Mouse (Mus musculus) v-Abl transformed pro-B cells (cell line): ENCODE measurements around the gene Ptch2.

Experiments
- in situ Hi-C, 2 experiments: fragments of 400-800 bp; cut with MboI; formaldehyde crosslinking; loops; one replicate each; pipeline ENCODE4 v1.15.1; 2025; ENCODE audit not compliant: unreplicated experiment in 2 of 2

Gene Ptch2

GRCm38 (mm10) chr4:117146176-117146575, 50.3 kb downstream of the Ptch2 start:
- in situ Hi-C loops: loop anchor here (5.0 to 25.0 kb wide), 4 partner anchors 44 to 1009 kb away; partner anchors contain the start of genes Ccdc163 (in 1 of the 2), Mmachc (in 1 of the 2) and Tesk2 (in 1 of the 2)

DNA sequence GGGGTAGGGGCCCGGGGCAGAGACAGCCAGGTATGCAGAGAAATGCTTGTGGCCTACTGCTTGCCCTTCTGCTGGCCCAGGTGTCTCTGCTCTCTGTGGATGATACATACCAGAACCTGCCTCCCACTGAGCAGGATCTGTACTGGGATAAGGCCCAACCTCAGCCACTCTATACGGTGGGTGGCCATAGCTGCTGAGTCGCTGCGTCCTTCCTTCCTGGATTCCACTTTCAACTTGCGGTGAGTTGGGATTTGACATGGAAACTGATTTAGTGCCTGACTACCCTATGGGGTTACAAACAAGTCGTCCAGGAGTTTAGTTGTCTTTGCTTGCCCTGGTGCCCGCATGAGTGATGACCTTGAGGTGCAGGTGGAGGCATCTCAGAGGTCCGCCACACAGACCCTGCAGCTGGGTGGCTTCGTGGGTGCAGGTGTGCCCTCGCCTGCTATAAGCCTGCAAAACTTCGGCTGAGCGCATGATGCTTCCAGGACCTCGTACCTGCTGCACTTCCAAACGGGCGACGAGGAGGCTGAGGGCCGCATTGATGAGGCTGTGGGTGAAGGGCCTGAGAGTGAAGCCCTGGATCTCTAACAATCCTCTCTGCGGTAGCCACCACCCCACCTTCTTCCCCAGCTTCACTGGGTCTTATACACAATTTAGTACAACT, 52.3 kb downstream of the Ptch2 start:
- in situ Hi-C loops: loop anchor here (5.0 to 25.0 kb wide), 4 partner anchors 46 to 1011 kb away; partner anchors contain the start of genes Ccdc163 (in 1 of the 2), Mmachc (in 1 of the 2) and Tesk2 (in 1 of the 2)

DNA sequence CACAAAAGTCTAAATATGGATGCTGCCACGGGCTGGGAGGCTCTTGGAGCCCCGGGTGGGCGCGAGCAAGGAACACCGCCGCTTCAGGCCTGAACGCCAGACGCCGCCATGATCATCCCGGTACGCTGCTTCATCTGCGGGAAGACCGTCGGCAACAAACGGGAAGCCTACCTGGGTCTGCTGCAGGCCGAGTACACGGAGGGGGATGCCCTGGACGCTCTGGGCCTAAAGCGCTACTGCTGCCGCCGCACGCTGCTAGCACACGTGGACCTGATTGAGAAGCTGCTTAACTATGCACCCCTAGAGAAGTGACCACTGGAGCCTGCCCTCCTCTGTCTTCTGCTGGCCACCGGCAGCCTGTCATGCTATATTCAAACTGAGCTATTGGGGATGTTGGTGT, 52.9 kb downstream of the Ptch2 start:
- in situ Hi-C loops: loop anchor here (5.0 to 25.0 kb wide), 4 partner anchors 47 to 1012 kb away; partner anchors contain the start of genes Ccdc163 (in 1 of the 2), Mmachc (in 1 of the 2) and Tesk2 (in 1 of the 2)

DNA sequence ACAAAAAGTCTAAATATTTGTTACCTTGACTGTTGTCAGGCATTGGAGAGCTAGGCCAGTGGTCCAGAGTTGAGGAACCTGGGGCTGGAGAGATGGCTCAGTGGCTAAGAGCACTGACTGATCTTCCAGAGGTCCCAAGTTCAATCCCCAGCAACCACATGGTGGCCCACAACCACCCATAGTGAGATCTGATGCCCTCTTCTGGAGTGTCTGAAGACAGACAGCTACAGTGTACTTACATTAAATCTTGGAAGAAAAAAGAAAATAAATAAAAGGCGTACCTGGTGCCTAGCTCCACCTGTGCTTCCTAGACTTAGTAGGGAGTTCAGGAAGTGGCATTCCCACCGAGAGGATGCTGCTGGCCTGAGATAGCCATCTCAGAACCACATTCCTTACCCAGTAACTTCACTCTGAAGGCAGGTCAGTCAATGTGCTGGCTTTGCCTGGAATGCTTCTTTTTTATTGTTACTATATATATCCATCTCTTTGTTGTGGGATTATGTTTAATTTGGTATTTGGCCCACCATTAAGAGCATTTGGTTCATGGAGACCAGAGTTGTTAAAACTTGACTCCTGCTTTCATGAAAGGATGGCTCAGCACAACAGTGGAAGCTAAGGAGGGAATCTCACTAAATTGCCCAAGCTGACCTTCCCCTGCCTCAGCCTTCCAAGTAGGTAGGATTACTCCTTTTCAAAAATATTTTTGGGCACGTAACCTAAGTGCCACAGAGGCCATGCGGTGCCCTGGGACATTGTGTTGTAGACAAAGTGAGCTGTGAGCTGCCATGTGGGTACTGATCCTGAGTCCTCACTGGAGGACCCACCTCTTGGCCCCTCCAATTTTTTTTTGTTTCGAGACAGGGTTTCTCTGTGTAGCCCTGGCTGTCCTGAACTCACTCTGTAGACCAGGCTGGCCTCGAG, 53.7 kb downstream of the Ptch2 start:
- in situ Hi-C loops: loop anchor here (5.0 to 25.0 kb wide), 5 partner anchors 38 to 1012 kb away; partner anchors contain the start of genes Ccdc163 (in 1 of the 2), Mmachc (in 1 of the 2) and Tesk2 (in 1 of the 2)

DNA sequence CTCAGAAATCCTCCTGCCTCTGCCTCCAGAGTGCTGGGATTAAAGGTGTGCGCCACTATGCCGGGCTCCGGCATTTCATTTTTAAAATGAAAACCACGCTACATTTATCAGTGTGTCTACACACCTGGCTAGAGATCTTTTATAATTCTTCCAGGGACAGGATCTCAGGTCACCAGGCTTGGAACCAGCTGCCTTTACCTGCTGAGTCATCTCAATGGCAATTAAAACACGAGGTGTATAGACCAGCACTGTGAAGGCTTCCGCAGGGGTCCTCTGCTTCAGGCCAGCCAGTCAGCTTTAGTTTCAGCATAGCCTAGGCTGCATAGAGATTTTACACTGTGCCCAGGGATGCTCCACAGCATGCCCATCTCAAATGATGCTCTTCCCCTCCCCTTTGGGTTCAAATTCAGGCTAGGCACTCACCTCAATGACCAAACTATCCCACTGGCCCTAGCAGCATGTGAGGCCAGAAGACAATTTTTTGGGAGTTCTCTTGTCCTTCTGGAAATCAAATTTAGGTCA, 54.4 kb downstream of the Ptch2 start:
- in situ Hi-C loops: loop anchor here in 1 of 2 experiments (5.0 kb wide), 1 partner anchor 37 kb away; no protein-coding TSS in a partner anchor

GRCm38 (mm10) chr4:117151416-117151815, 55.5 kb downstream of the Ptch2 start:
- in situ Hi-C loops: loop anchor here in 1 of 2 experiments (5.0 kb wide), 1 partner anchor 36 kb away; no protein-coding TSS in a partner anchor

- in situ Hi-C loops: loop anchor here in 1 of 2 experiments (5.0 kb wide), 1 partner anchor 35 kb away; no protein-coding TSS in a partner anchor
Observed at GRCm38 (mm10) chr4:117152714-117153113, 56.8 kb downstream of the Ptch2 start.

DNA sequence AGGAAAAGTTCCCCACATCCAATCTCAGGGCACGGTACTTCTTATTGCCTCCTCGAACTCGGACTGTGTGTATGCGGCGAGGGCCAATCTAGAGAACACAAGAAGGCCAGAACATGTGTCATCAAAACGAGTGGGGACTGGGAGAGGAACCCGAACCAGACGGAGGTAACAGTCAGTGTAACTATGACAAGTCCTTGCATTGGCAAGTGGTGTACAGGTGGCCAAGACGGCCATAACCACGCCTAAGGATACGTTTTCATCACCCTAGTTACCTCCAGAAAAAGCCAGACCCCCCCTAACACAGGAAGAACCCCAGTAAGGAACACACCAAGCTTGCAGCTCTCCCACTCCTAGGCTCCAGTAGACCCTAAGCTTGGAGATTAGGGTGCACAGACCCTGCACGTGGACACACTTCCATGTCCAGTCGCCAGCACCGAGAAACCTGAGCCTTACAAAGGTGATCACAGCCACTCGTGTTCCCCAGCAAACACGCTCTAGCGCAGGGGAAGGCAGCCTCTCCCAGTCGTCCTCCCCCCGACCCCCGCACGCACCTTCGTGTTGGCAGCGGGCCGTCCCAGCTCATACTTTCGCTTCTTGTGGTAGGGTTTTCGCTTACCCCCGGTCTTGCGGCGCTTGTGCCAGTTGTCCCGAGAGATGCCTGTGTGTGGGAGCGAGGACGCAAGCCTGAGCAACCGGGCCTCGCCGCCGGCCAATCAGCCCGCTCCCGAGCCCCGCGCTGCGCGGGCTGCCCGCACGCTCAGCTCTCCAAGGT, 59.3 kb downstream of the Ptch2 start:
- in situ Hi-C loops: no loop called here

DNA sequence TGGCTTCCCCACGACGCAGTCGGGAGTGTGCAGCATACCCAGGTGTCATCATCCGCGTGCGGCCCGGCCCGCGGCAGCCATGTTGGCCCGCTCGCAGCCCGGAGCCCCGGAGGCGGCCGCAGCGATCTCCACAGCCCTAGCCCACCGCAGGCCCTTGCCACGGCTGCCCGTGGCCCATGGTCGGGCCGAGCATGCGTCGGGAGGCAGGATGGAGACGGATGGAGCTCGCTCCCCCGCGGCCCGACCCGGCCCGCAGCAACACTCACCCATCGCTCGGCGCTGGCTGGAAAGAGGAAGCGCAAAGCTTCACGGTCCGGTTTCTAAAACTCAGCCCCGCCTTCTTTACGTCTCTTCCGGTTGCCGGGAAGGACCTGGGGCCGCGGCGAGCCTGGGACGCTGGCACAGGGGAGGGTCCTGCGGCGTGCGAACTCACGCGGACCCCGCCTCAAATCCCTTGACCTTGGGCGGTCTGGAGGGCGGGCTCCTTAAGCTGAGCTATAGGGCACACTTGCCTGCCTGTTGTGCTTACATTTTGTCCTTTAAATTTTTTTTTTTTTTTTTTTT, 60.0 kb downstream of the Ptch2 start, which contains the start of gene Rps8:
TSS of gene Rps8 (minus strand) at position 452 of the 564 bp plus-strand sequence.
- in situ Hi-C loops: no loop called here

GRCm38 (mm10) chr4:117156372-117156771, 60.5 kb downstream of the Ptch2 start:
- in situ Hi-C loops: no loop called here

DNA sequence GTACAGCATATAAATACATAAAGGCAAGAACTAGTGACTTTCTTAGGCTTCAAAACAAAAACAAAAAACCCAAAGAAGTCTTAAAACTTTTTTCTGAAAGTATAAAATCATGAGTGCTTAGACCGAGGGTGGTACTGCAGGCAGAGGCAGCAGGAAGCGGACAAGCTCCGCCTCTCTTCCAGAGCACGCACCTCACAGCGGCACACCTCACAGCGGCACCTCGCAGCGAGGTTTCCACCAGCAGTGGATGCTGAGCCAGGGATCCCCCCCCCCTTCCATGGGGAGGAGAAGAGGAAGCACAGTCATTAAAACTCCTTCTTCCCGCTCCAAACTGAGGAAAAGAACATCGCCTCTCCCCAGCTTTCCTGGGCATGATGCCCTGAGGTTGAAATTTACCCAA, 63.8 kb downstream of the Ptch2 start:
- in situ Hi-C loops: no loop called here

DNA sequence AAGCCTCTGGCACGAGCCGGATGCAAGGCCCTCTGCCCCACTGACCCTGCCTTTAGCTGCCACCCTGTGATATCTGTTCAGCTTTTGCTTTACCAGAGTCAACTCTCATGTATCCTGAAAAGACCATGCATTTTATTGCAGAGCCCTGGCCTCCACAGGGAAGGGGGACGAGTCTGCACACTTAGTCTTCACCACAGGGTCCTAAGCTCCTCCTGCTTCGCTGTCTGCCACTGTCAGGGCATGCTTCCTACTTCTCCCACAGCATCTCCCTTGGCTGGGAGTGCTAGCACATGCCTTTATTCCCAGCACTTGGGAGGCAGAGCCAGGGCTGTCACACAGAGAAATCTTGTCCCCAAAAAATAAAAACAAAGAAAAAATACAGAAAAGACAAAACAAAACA, 65.3 kb downstream of the Ptch2 start:
- in situ Hi-C loops: no loop called here
